Mouse (Mus musculus): ENCODE results near the gene Bdh1.

The Bdh1 gene

GRCm38 (mm10) chr16:31423368-31423767 is 1.3 kb downstream of the Bdh1 start:
- ChIA-PET POLR2A (interaction anchor here in 3 of 4 experiments (0.6 to 2.9 kb wide), 5 partner anchors 11 to 729 kb away, joined by 4 to 26 read pairs (median 5); no protein-coding TSS in a partner anchor), CTCF (interaction anchor here in 1 of 4 experiments (1.1 kb wide), 1 partner anchor 69 kb away, joined by 4 read pairs; no protein-coding TSS in a partner anchor)

- CTCF ChIA-PET: interaction anchor here (0.5 to 2.8 kb wide), 62 partner anchors 7 to 1912 kb away, joined by 3 to 16 read pairs (median 4); no protein-coding TSS in a partner anchor
- POLR2A ChIA-PET: interaction anchor here in 3 of 4 experiments (0.5 to 2.9 kb wide), 31 partner anchors 9 to 830 kb away, joined by 3 to 26 read pairs (median 3); partner anchors contain the start of genes Dlg1 (in 1 of the 3) and Xxylt1 (in 1 of the 3)
Measured at GRCm38 (mm10) chr16:31424416-31425187, 2.5 kb downstream of the Bdh1 start.

GRCm38 (mm10) chr16:31425508-31425907 is 3.4 kb downstream of the Bdh1 start:
- CTCF ChIA-PET: interaction anchor here (0.6 to 2.8 kb wide), 55 partner anchors 8 to 915 kb away, joined by 3 to 16 read pairs (median 4); partner anchors contain the start of gene Dlg1 (in 1 of the 4)
- POLR2A ChIA-PET: interaction anchor here in 2 of 4 experiments (0.6 to 2.9 kb wide), 16 partner anchors 10 to 519 kb away, joined by 3 to 26 read pairs (median 3); partner anchors contain the start of gene Xxylt1 (in 1 of the 2)

GRCm38 (mm10) chr16:31426496-31427126 is 4.5 kb downstream of the Bdh1 start:
- ChIA-PET CTCF (interaction anchor here (0.8 to 2.8 kb wide), 14 partner anchors 8 to 916 kb away, joined by 3 to 16 read pairs (median 4); partner anchors contain the start of gene Dlg1 (in 1 of the 4)), POLR2A (interaction anchor here in 1 of 4 experiments (1.4 kb wide), 1 partner anchor 9 kb away, joined by 3 read pairs; no protein-coding TSS in a partner anchor)

- POLR2A ChIA-PET: interaction anchor here in 3 of 4 experiments (0.6 to 1.6 kb wide), 11 partner anchors 10 to 1231 kb away, joined by 3 to 5 read pairs (median 3); no protein-coding TSS in a partner anchor
- CTCF ChIA-PET: interaction anchor here in 1 of 4 experiments (0.7 to 2.4 kb wide), 3 partner anchors 34 to 683 kb away, joined by 3 to 7 read pairs (median 3); no protein-coding TSS in a partner anchor
Measured at GRCm38 (mm10) chr16:31428335-31428674, 6.2 kb downstream of the Bdh1 start.

GRCm38 (mm10) chr16:31428675-31429470 is 6.8 kb downstream of the Bdh1 start:
- ChIA-PET CTCF (interaction anchor here in 2 of 4 experiments (0.5 to 2.4 kb wide), 7 partner anchors 29 to 684 kb away, joined by 3 to 7 read pairs (median 3); partner anchors contain the start of gene Meltf (in 1 of the 2)), POLR2A (interaction anchor here in 2 of 4 experiments (0.6 to 1.6 kb wide), 6 partner anchors 10 to 348 kb away, joined by 3 to 5 read pairs (median 3); partner anchors contain the start of gene Xxylt1 (in 1 of the 2))

- CTCF ChIA-PET: interaction anchor here in 3 of 4 experiments (0.5 to 2.4 kb wide), 6 partner anchors 28 to 515 kb away, joined by 3 to 7 read pairs (median 3); partner anchors contain the start of gene Meltf (in 1 of the 3)
Measured at GRCm38 (mm10) chr16:31429471-31430155, 7.5 kb downstream of the Bdh1 start.

GRCm38 (mm10) chr16:31433466-31434110 is 11.5 kb downstream of the Bdh1 start:
- CTCF ChIA-PET: interaction anchor here in 1 of 4 experiments (1.0 to 1.3 kb wide), 2 partner anchors 8 to 24 kb away, joined by 3 read pairs; no protein-coding TSS in a partner anchor
- POLR2A ChIA-PET: interaction anchor here in 1 of 4 experiments (0.9 to 1.4 kb wide), 3 partner anchors 14 to 461 kb away, joined by 3 to 6 read pairs (median 3); no protein-coding TSS in a partner anchor

More at GRCm38 (mm10) chr16:31429471-31430155, 7.5 kb downstream of the Bdh1 start:
- POLR2A ChIA-PET: interaction anchor here in 2 of 4 experiments (0.6 to 1.6 kb wide), 3 partner anchors 11 to 349 kb away, joined by 3 to 5 read pairs (median 3); partner anchors contain the start of gene Xxylt1 (in 1 of the 2)

- CTCF ChIA-PET: interaction anchor here in 3 of 4 experiments (0.5 to 1.1 kb wide), 4 partner anchors 9 to 104 kb away, joined by 3 read pairs; no protein-coding TSS in a partner anchor
- POLR2A ChIA-PET: interaction anchor here (0.5 to 1.4 kb wide), 5 partner anchors 13 to 556 kb away, joined by 3 to 5 read pairs (median 4); no protein-coding TSS in a partner anchor
Measured at GRCm38 (mm10) chr16:31435146-31435545, 13.1 kb downstream of the Bdh1 start.

- POLR2A ChIA-PET: no interaction called here
- CTCF ChIA-PET: no interaction called here
Measured at GRCm38 (mm10) chr16:31436085-31436484, 14.0 kb downstream of the Bdh1 start.

GRCm38 (mm10) chr16:31437358-31437757 is 15.3 kb downstream of the Bdh1 start:
- ChIA-PET POLR2A (interaction anchor here in 1 of 4 experiments (0.8 kb wide), 1 partner anchor 12 kb away, joined by 3 read pairs; no protein-coding TSS in a partner anchor), CTCF (interaction anchor here in 2 of 4 experiments (0.9 kb wide), 2 partner anchors 12 to 21 kb away, joined by 3 to 5 read pairs; no protein-coding TSS in a partner anchor)

- CTCF ChIA-PET: interaction anchor here in 1 of 4 experiments (0.6 kb wide), 1 partner anchor 14 kb away, joined by 3 read pairs; no protein-coding TSS in a partner anchor
- POLR2A ChIA-PET: no interaction called here
Measured at GRCm38 (mm10) chr16:31439529-31439928, 17.4 kb downstream of the Bdh1 start.

GRCm38 (mm10) chr16:31440046-31440445 is 18.0 kb downstream of the Bdh1 start:
- ChIA-PET POLR2A (interaction anchor here in 2 of 4 experiments (0.7 to 1.2 kb wide), 4 partner anchors 31 to 447 kb away, joined by 3 to 7 read pairs (median 4); partner anchors contain the start of gene Dlg1 (in 1 of the 2)), CTCF (interaction anchor here in 3 of 4 experiments (0.6 to 0.7 kb wide), 5 partner anchors 12 to 583 kb away, joined by 3 to 12 read pairs (median 4); no protein-coding TSS in a partner anchor)

- ChIA-PET CTCF (interaction anchor here (1.0 to 1.6 kb wide), 6 partner anchors 11 to 499 kb away, joined by 3 to 7 read pairs (median 4); no protein-coding TSS in a partner anchor), POLR2A (interaction anchor here in 1 of 4 experiments (0.6 kb wide), 1 partner anchor 184 kb away, joined by 6 read pairs; no protein-coding TSS in a partner anchor)
Measured at GRCm38 (mm10) chr16:31444521-31444920, 22.4 kb downstream of the Bdh1 start.

- CTCF ChIA-PET: interaction anchor here in 2 of 4 experiments (0.6 to 1.0 kb wide), 4 partner anchors 12 to 760 kb away, joined by 3 to 5 read pairs (median 4); no protein-coding TSS in a partner anchor
- POLR2A ChIA-PET: interaction anchor here in 1 of 4 experiments (1.5 kb wide), 1 partner anchor 61 kb away, joined by 3 read pairs; no protein-coding TSS in a partner anchor
Measured at GRCm38 (mm10) chr16:31446067-31446853, 24.2 kb downstream of the Bdh1 start.

Measured in embryonic stem cell, embryonic (primary cell).